Mouse (Mus musculus) ES-Bruce4 (cell line): ENCODE measurements around the gene 9130008F23Rik. TPM values are rescaled to one million over a fixed set of nuclear protein-coding genes. Genes with fewer than 3 reads are reported as not detected.

Source experiments
- H3K27ac ChIP-seq: 2 replicates; pipeline ENCODE4 v1.5.1; 2012; ENCODE audit warnings: low read length, inconsistent platforms; ENCODE audit not compliant: insufficient read depth
- H3K27me3 ChIP-seq: 2 replicates; pipeline ENCODE4 v1.6.1; 2012; ENCODE audit warnings: mild to moderate bottlenecking, low read length, inconsistent platforms; ENCODE audit not compliant: control insufficient read depth, poor library complexity, insufficient read depth, severe bottlenecking
- H3K36me3 ChIP-seq: 2 replicates; pipeline ENCODE4 v1.6.1; 2012; ENCODE audit warnings: inconsistent platforms, mild to moderate bottlenecking, low read length, moderate library complexity; ENCODE audit not compliant: control insufficient read depth, poor library complexity, insufficient read depth, severe bottlenecking
- H3K4me1 ChIP-seq: one replicate; pipeline ENCODE4 v1.8.1; 2011; ENCODE audit warnings: low read length; ENCODE audit not compliant: control insufficient read depth, insufficient read depth
- H3K4me3 ChIP-seq: 2 replicates; pipeline ENCODE4 v1.5.1; 2011; ENCODE audit warnings: low read depth, mild to moderate bottlenecking, low read length
- H3K9ac ChIP-seq: 2 replicates; pipeline ENCODE4 v1.6.1; 2012; ENCODE audit warnings: low read depth, mild to moderate bottlenecking, inconsistent platforms; ENCODE audit not compliant: poor library complexity, severe bottlenecking
- H3K9me3 ChIP-seq: replicated peaks from 2 replicates; pipeline ENCODE4 v1.6.1; 2012; ENCODE audit warnings: mild to moderate bottlenecking, low read length, inconsistent platforms; ENCODE audit not compliant: control insufficient read depth, poor library complexity, insufficient read depth, severe bottlenecking
- CTCF ChIP-seq: IDR thresholded peaks from one replicate; pipeline ENCODE4 v1.8.1; 2011; ENCODE audit warnings: low read depth, low read length
- EP300 ChIP-seq: IDR thresholded peaks from 2 replicates; pipeline ENCODE4 v1.6.1; 2011; ENCODE audit warnings: low read depth, low read length; ENCODE audit not compliant: insufficient read depth
- POLR2A ChIP-seq: IDR thresholded peaks from one replicate; pipeline ENCODE4 v1.8.1; 2011; ENCODE audit warnings: low read length; ENCODE audit not compliant: insufficient read depth
- polyA plus RNA-seq: library from polyadenylated mRNA; stranded (reverse); fragments of >200 nt; gene quantifications from 2 replicates; pipeline ENCODE4 v1.2.4, GENCODE M21; 2011; ENCODE audit warnings: low read depth; ENCODE audit not compliant: missing spikeins, insufficient read depth, insufficient read length

Gene 9130008F23Rik
- polyA plus RNA-seq, 1 experiment = 6.8 TPM

DNA sequence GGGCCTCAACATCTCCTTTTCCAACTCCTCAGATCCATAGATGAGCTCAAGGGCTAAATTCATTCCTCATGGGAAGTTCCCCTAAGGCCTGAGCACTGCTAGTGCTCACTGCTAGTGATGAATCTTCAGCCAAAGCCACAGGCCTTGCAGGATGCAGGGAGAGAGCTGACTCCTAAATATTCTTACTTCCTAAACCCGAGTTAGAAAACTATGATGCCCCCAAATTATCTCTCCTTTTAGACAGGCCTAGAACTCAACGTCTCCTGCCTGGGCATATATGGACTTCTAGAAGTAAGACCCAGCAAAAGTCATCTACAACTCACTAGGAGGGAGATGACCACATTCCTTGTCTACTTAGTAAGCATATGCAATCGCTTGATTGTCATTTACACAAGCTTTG is 2.6 kb downstream of the 9130008F23Rik start:
- no peaks in the 10 kb centered on the region for H3K27me3 ChIP-seq
- TF ChIP-seq POLR2A = no peak
- TF ChIP-seq EP300 = no peak
- TF ChIP-seq CTCF = no peak
- H3K9me3 ChIP-seq = no peaks in the 10 kb centered on the region
- no peaks in the 10 kb centered on the region for H3K4me1 ChIP-seq
- no peak overlapping the region for H3K4me3 ChIP-seq
- no peaks in the 10 kb centered on the region for H3K36me3 ChIP-seq
- H3K27ac ChIP-seq = peak overlapping the region; percentile 42; the same call in 1 of the 2 replicates
- no peak overlapping the region for H3K9ac ChIP-seq

DNA sequence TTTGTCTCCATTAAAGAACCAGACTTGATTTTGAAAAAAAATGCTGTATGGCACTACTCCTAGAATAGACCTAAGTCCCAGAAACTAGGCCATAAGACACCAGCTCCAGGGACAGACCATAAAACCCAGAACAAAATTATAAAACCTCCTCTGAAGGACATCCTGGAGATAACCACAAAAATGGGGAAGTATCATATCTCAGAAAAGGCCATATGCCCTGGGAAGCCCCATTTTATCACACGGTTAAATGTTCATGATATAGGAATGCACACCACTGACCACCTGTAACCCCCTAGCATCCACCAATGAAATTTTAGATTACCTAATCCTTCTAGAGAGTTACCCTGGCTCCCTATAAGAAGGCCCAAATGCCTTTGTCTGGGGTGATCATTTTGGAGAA is 4.8 kb downstream of the 9130008F23Rik start:
- Histone ChIP-seq H3K27me3 (no peaks in the 10 kb centered on the region), H3K9ac (no peak overlapping the region), H3K4me3 (no peak overlapping the region), H3K36me3 (no peaks in the 10 kb centered on the region), H3K9me3 (no peaks in the 10 kb centered on the region), H3K4me1 (no peaks in the 10 kb centered on the region), H3K27ac (no peak overlapping the region)
- TF ChIP-seq POLR2A (no peak), CTCF (no peak), EP300 (no peak)

DNA sequence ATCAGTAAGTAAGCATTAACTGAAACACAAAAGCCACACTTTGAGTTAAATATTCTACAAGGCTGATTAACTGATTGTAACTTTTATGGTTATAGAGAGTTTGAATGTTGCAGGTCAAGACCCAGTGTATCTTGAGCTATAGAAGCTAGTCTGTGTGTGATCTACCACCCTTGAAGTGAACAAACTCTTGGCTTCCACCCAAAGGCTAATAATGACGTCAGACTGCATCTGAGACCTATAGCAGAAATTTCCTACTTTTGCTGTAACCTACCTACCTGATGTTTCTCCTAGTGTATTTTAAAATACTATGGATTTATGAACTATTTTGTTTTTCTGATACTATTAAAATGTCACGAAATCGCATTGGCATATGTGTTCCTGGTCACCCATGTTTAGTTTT is 5.7 kb downstream of the 9130008F23Rik start:
- H3K4me1 ChIP-seq = no peaks in the 10 kb centered on the region
- no peak overlapping the region for H3K27ac ChIP-seq
- H3K9me3 ChIP-seq = no peaks in the 10 kb centered on the region
- H3K4me3 ChIP-seq = no peak overlapping the region
- no peak for TF ChIP-seq CTCF
- TF ChIP-seq EP300 = no peak
- no peak for TF ChIP-seq POLR2A
- H3K36me3 ChIP-seq = no peaks in the 10 kb centered on the region
- no peaks in the 10 kb centered on the region for H3K27me3 ChIP-seq
- H3K9ac ChIP-seq = no peak overlapping the region

DNA sequence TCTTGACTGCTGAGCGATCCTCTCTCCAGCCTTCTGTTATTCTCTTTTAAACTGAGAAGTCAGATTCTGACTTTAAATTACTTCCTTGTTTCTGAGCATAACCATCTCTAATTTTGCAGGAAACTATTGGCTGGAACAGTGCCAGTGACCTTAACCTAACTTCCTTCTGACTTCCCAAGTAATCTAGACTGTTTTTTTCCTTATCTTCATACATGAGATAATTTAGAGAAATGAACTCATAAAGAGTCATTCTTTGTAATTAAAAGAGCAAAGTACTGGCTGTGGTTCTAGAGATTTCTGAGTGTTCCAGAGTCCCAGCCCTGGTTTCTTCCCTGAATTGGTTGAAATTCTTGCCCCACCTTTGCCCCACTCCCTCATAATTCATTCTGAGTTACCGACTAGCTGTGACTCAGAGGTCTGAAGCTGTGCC is 6.8 kb downstream of the 9130008F23Rik start:
- Histone ChIP-seq H3K36me3 (no peaks in the 10 kb centered on the region), H3K27me3 (no peaks in the 10 kb centered on the region), H3K27ac (no peak overlapping the region), H3K9me3 (no peaks in the 10 kb centered on the region), H3K4me1 (no peaks in the 10 kb centered on the region), H3K4me3 (no peak overlapping the region), H3K9ac (no peak overlapping the region)
- TF ChIP-seq EP300 = no peak
- no peak for TF ChIP-seq CTCF

DNA sequence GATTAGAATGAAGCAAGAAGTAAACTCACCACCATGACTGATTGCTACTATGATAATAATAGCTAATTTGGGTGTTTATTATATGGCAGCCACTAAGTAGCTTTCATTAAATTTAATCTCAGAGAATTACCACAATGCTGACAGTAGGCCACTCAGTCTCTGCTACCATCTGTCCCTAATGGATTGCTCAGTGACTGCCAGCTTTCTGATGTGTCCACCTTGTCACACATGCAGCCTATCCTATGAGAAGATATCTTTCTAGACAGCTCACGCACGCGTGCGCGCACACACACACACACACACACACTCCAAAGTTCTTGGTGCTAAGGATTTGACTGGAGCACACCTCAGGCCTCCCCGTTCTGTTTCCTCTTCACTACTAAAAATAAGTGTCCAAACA is 7.7 kb downstream of the 9130008F23Rik start:
- Histone ChIP-seq H3K9me3 (no peaks in the 10 kb centered on the region), H3K4me1 (no peaks in the 10 kb centered on the region), H3K27ac (no peak overlapping the region), H3K27me3 (no peaks in the 10 kb centered on the region), H3K4me3 (no peak overlapping the region), H3K36me3 (no peaks in the 10 kb centered on the region), H3K9ac (no peak overlapping the region)
- TF ChIP-seq POLR2A (no peak), CTCF (no peak), EP300 (no peak)

DNA sequence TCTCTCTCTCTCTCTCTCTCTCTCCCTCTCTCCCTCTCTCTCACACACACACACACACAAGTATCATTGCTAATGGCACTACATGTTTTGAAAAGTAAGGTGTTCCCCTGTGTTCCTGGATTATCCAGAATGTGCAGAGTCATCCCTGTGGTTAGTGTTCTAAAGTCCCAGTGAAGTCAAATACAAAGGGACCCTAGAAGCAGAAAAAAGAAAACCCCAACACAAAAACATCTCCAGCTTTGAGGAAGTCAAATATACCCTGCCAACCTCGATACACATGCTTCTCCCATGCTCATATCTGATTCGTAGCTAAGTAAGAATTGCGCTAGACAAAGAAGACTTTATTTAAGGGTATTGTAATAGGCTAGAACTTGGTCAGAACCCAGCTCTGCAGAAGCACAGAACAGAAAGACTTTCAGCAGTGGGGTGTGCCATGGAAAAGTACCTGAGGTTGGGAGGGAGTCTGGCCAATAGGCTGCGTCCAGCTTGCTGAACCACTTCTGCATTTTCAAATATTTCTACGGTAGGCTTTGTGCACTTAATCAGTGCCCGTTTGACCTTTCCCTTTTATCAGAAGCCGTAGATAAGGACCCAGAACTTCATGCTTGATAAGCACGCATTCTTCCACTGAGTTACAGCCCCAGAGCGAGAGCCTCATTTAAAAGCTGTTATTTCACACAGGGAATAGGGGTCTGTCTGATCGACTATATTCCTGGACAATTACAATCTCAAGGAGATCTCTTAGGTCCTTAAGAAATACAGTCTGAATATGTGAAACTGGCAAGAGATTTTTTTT is 11.2 kb downstream of the 9130008F23Rik start:
- Histone ChIP-seq H3K4me1 (no peaks in the 10 kb centered on the region), H3K27ac (no peak overlapping the region), H3K9me3 (no peaks in the 10 kb centered on the region), H3K4me3 (no peak overlapping the region), H3K36me3 (no peaks in the 10 kb centered on the region), H3K9ac (no peak overlapping the region), H3K27me3 (no peaks in the 10 kb centered on the region)
- no peak for TF ChIP-seq EP300
- no peak for TF ChIP-seq CTCF
- TF ChIP-seq POLR2A = no peak
